Mouse (Mus musculus): ENCODE measurements around the gene Ttll3.

Ttll3 gene

DNA sequence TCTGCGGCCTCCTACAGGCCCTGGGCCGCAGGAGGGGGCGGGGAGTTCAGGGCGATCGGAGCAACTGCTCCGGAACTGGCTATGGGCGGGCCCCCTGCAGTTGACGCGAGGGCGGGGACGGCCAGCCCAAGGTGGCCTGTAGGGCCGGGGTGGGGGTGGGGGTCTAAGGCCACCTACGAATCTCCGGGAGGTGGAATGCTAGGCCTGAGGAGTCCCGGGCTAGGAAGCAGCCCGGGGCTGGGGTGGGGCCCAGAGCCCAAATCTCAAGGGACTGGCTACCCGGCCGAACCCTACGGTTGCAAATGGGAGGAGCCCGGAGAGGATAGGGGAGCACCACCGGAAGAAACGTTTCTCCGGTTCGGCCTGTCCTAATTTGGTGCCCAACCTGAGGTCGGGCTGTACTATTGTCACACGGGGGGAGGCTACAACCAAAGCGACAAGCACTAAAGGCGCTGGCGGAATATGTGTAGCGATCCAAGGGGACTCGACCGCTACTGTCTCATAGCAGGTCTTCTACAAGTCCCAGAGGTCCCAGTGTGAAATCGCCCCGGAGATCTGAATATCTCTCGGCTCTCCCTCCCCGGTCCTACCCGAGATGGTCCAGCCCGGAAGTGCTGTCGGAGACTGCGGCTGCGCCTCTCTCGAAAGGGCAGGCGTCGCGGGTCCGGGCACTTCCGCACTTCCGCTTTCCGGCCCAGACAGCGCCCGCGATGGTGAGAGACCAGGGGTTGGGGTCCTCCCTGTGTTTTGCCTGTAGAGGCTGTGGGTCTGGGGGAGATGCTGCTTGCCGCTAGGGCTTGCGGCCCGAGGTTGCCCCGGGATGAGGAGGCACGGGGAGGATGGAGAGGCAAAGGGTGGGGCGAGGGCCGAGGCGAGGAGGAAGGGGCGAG is 11.3 kb upstream of the Ttll3 start, which contains the start of the genes Tada3 and Arpc4:
Gene Tada3 (minus strand): TSS at position 388 of the 890 bp plus-strand sequence.
Gene Arpc4 (plus strand): TSS at position 620 of the 890 bp plus-strand sequence.
- in situ Hi-C loops (cut with MboI, MseI), result loop anchor here (5.0 kb wide), 1 partner anchor 50 kb away; the partner anchor contains the start of gene Ogg1

DNA sequence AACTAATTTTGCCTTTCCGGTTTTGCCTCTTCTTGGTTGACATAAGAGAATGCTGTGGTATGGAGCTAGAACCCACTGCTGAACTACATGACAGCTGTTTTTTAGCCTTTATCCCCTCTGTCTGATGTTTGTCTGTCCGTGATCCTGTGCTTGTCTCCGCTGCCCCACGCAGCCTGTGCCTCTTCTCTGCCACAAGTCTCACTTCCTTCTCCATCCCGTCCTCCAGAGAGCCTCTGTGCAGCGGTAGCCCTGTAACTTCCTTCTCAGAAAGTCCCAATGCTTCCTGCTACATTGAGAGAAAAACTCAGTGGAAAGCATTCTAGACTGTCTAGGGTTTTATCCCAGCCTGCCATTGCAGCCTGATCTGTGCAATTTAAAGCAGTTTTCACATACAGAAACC is 9.8 kb upstream of the Ttll3 start:
- in situ Hi-C loops (cut with MboI, MseI), result loop anchor here (5.0 kb wide), 1 partner anchor 52 kb away; the partner anchor contains the start of gene Ogg1

DNA sequence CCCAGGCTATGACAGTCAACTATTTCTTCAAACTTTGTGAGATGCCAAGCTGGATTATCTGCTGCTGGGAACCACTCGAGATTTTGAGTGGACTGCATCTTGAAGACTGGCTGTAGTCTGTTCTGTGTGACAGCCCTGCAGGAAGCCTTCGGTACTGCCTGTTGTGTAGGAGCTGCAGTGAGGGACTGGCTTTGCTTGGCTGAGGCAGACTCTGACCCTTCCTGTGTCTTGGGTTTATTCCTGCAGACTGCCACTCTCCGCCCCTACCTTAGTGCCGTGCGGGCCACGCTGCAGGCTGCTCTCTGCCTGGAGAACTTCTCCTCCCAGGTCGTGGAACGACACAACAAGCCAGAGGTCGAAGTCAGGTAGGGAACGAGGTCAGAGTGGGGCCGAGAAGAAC is 8.6 kb upstream of the Ttll3 start:
- in situ Hi-C loops (cut with MboI, MseI), result no loop called here

DNA sequence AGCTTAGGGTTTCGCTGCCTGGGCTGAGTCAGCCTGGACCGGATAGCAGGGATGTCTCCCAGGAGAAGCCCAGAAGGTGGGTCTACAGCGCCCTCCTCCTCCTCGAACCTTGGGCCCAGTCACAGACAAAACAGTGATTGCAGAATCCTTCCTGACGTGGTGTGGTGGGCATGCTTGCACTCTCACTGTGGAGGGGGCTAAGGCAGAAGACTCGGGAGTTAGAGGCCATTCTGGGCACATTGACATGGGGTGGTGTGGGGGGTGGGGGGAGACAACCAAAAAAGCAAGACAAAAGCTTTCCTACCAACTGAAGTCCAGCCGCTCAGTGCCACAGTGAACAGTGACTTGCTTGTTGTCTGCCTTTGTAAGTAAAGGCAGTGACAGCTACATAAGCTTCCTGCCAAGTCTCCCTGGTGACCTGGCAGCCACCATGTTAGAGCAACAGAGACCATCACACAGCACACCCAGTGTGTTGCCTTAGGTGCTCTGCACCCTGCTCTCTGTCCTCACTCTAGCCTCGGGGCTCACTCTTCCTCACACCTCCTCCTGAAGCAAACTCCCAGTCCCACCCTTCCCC is 4.6 kb upstream of the Ttll3 start:
- in situ Hi-C loops (cut with MboI, MseI), result no loop called here

DNA sequence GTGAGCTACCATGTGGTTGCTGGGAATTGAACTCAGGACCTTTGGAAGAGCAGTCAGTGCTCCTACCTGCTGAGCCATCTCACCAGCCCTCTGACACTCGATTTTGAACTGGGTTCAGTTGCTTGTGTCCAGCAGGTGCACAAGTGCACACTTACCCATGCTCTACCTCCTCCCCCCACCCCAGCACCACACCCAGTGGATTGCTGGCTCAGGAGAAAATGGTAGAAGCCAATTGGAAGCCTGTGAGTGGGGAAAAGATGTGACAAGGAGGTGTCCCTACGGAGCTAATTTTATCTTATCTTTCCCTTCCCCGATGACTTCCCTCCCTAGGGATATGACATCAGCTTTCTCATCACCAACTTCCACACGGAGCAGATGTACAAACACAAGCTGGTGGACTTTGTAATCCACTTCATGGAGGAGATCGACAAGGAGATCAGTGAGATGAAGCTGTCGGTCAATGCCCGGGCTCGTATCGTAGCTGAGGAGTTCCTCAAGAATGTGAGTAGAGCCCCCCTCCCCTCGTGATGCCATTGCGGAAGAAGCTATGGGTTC is 3.8 kb upstream of the Ttll3 start:
- in situ Hi-C loops (cut with MboI, MseI), result no loop called here

DNA sequence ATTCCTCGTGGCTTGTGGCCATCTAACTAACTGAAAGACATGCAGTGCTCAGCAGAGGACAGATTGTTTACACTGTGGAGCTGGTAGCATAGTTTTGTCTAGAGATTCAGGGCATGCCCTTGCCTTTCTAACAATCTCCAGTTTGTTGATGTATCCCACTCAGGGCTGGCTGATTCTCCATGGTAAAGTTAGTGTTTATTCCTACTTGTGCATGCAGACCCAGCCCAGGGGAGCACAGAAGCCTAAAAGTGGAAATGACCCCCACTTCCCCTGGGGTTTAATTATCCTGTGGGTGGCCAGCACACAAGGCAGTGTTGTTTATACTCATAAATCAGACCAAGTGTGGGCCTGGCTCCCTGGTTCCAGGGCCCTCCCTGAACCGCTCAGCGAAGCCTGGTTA is 3.0 kb upstream of the Ttll3 start:
- in situ Hi-C loops (cut with MboI, MseI), result no loop called here

DNA sequence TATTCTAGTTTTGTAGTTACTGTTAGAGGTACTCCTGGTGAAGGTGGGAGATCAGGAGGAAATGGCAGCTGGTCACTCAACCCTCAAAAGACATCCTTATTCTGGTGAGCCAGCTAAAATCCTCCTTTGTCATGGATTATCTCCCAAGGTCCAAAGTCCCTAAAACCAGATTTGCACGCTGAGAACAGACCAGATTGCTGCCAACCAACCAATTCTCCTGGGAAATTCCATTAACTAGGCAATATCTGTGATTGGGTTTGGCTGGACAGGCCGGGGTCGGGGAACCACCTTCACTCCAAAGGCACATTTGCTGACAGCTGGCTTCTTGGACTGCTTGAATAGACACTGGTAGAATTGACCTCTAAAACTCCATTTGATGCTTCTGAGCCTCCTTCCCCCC is 1.7 kb downstream of the Ttll3 start:
- in situ Hi-C loops (cut with MboI, MseI), result no loop called here

DNA sequence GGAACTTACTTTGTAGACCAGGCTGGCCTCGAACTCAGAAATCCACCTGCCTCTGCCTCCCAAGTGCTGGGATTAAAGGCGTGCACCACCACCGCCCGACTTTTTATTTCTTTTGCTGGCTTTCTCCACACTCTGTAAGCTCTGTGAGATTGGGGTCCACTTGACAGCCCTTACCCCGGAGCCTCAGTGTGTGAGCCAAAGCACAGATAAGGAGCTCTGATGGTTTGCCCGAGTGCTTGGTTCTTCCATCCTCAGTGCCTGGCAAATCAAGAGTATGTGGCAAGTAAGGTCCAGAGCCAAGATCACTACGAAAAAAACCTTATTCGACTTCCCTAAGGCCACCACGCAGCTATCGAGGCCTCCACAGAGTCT is 2.9 kb downstream of the Ttll3 start:
- in situ Hi-C loops (cut with MboI, MseI), result no loop called here

DNA sequence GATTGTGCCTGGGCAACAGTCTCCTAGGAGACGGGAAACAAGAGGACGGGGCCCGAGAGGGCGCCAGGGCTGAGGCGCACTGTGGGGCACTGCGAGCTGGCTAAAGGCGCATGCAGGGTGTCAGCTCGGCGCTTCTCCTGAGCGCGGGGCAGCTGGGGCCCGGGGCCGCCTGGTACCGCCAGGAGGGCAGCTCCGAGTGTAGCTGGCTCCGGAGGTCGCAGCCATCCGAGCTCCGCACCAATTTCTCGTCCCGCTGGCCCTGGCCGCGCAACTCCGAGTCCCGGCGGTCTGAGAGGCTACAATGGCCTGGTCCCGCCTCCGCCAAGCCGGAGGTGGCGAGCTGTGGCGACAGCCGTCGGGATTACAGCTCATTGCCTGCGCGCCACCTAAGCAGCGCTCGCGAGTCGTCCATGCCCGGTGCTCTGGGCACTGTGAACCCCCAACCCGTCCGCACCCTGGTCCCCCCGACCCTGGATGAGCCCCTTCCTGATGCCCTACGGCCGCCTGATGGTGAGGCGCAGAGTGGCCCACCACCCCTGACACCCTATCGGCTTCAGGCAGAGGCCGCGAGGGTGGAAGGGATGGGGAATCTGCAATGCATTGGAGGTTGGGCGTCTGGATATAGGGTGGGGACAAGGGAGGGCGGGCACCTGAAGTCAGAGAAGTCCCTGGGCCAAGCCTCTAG is 3.5 kb downstream of the Ttll3 start:
- in situ Hi-C loops (cut with MboI, MseI), result no loop called here

DNA sequence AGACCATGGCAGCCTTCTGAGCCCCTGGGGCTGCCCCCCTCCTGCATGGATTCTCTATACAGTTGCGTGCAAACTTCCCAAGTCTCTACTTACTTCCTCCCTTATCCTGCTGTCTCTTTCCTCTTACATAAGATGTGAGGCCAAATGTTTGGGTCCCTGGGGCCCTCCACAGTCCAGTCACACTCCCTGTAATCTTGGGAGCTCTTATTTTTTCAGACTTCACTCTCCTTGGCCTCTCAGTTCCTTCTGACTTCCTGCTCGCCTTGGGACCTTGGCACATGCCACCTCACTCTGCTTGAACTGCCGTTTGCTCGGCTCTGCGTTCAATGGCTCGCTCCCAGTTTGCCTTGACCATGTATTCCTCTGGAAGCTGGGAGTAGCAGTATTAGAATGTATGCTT is 4.9 kb downstream of the Ttll3 start:
- in situ Hi-C loops (cut with MboI, MseI), result no loop called here

DNA sequence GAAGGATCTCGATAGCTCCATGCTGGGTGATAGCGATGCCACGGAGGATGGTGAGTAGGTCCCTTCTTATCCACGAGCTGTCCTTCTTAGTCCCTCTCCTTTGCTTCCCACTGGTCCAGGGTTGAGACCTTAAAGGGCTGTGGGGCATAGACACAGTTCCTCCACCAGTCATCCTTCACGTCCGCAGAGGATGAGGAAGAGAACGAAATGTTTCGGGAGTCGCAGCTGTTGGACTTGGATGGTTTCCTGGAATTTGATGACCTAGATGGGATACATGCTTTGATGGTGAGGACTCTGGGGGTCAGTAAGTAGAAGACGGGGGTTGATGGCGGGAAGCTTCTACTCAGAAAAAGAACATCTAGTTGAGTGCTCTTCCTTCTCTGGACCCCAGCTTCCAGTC is 5.8 kb downstream of the Ttll3 start:
- in situ Hi-C loops (cut with MboI, MseI), result no loop called here

DNA sequence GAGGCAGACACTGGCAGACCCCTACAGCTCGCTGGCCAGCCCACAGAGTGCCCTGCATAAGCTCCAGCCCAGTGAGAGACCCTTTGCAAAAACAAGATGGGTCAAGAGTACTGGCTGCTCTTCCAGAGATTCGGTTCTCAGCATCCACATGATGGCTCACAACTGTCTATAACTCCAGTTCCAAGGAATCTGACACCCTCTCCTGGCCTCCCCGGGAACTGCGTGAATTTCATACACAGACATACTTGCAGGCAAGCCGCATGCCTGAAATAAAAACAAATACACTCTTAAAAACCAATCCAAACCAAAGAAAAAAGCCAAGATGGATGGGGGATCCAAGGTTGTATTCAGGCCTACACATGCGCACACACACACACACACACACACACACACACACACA is 6.4 kb downstream of the Ttll3 start:
- in situ Hi-C loops (cut with MboI, MseI), result no loop called here

DNA sequence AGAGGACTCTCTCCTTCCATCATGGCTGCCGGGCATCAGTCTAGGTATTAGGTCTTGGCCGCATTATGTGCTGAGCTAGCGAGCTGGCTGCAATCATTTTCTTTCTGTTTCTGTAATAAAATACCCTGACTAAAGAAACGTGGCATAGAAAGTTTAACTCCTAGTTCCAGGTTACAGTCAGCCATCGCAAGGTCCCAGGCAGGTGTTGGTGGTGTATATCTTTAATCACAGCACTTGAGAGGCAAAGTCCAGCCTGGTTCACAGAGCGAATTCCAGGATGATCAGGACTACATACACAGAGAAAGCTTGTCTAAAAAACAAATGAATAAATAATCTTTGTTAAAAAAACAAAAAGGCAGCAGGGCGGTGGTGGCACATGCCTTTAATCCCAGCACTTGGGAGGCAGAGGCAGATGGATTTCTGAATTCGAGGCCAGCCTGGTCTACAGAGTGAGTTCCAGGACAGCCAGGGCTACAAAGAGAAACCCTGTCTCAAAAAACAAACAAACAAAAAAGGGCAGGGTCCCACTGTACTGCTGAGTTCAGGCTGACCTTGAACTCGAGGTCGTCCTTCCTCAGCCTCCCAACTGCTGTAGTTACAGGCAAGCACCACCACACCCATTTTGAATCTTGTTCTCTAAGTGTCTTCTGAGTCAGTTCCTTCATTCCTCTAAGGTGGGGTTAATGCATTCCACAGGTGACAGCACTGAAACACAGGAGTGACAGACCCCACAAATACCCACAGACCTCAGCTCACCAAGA is 7.4 kb downstream of the Ttll3 start:
- in situ Hi-C loops (cut with MboI, MseI), result no loop called here

DNA sequence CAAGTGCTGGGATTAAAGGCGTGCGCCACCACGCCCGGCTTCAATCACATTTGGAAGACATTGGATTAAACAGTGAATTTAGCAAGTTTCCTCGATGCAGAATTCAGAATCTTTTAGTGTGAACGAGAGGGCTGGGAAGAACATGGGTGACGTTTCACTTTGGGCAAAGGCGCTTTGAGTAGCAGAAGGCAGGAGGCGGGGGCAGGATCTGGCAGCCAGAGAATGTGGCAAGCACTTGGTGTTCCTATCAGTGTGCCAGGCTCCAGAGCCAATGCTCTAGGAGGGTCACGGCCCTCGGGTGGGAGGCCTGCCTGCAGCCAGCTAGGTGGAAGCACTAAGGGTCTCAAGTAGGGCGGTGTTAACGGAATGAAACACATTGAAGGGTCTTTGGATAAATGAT is 13.0 kb downstream of the Ttll3 start:
- in situ Hi-C loops (cut with MboI, MseI), result no loop called here

DNA sequence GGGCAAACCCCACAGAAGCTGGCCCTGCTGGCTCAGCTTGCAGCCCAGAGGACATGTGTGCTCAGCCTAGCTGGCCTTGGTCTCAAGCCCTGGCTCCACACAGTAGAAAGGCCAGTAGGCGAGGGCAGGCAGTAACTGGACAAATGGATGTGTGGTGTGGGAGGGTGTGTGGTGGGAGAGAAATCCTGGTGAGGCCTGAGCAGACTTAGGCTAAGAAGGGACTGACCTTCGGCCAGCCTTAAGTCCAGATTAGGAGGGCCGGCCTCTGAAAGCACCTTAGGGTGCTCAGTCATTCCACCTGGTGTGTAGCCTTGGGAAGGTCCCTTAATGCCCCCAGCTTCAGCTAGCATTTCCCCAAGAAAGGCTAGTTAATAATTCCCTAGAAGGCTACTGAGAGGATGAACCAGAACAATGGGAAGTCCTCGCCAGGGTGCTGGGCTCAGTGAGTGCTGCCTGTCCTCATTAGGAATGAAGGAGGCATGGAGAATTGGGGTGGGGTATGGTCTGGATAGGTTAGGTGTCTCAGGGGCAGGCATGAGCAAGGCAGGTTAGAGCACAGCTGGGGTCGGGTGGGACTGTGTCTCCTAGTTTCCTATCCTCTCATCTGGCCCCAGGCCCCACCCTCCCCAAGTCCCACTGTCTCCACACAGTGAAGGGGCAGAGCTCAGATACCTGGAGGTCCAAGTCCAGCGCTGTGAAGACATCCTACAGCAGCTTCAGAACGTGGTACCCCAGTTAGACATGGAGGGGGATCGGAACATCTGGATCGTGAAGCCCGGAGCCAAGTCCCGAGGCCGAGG is 15.8 kb downstream of the Ttll3 start:
- in situ Hi-C loops (cut with MboI, MseI), result no loop called here

DNA sequence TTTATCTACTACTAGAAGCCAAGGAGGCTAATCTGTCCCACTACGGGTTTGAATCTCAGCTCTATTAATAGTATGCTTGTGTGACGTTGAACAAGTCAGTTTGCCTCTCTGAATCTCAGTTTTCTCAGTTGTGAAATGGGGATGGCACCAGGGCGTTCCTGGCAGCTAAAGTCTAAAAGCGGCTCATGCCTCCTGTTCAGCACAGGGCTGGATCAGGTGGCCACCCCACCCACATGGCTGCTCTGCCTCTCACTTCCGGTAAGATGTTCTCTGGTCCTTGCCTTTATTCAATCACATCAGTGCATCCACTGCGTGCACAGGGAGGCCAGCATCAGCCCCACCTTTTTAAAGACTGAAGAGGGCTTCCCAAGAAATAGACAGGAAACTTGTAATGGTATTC is 16.4 kb downstream of the Ttll3 start:
- in situ Hi-C loops (cut with MboI, MseI), result no loop called here

DNA sequence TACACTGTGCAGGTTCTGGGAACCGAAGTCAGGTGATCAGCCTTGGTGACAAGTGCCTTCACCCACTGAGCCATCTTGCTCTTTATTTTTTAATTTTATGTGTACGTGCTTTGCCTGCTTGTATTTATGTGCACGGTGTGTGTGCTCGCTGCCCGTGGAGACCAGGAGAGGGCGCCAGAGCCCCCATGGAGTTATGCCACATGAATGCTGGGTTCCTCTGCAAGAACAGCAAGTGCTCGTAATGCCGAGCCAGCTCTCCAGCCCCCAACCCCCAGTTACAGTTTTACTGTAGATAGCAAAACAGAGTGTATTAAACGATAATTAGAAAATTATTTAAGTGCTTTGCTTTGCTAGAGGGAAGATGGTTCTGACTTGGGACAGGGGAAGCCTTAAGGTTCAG is 17.6 kb downstream of the Ttll3 start:
- in situ Hi-C loops (cut with MboI, MseI), result no loop called here

DNA sequence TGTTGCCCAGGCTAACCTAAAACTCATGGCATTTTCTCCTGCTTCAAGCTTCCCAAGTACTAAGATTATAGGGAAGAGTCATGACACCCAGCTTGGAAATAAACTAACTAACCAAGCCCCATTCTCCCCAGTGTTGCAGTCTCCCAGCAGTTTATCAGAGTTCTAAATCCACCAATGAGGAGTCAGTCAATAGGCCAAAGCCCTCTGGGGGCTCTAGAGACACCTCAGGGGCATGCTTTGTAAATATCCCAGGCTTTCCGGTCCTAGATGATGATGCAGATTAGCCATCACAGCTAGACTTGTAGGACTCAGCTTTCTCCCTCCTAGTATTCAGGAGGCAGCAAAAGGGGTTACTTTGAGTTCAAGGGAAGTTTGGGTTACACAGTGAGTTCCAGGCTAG is 20.9 kb downstream of the Ttll3 start:
- in situ Hi-C loops (cut with MboI, MseI), result no loop called here

DNA sequence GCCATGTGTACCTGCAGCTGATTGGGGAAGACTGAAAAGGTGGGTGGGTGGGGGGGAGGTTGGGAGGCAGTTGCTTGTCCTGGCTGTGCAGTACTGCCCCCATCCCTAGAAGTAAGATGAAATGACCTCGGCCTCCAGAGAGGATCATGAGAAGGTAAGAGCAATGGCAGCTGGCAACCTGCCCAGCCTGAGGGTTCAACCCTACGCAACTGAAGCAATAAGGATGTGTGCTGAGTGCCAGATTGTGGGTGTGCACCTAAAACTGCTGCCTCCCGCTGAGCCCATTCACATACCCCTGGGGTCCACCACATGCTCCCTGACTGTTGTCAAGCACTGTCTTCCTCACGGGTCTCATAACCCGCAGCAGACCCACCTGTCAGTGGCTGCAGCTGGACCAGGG is 27.4 kb downstream of the Ttll3 start:
- in situ Hi-C loops (cut with MboI, MseI), result no loop called here

DNA sequence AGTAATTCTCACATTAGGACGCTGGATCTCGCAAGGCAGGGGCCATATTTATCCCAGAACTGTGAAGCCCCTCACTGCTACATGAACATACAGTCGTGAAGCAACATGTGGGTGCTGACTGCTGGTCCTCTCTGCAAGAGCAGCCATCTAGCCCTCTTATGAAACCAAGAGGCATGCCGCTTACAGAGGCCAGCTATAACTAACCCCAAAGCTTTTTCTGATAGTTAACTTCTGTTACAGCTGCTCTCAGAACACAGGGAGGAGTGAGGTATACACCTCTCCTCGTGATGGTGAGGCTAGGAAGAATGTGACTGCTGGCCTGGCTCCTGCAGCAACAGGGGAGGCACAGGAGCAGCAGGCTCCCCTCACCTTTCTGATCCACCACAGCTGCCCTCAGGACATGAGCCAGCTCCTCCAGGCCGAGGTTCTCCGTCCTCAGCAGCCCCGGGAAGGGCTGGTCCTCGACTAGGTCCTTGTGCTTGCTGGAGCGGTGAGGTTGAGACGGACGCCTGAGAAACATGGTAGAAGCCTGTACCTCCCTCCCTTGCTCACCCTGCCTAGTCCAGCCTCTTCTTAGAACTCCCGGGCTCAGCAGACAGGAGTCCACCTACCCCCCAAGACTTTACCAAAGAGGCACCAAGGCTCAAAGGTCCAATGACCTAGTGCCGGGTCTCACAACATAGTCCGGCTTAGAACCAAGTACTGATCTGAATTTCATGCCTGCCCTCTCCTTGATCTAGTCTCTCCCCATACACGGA is 29.6 kb downstream of the Ttll3 start:
- in situ Hi-C loops (cut with MboI, MseI), result no loop called here
